Mouse (Mus musculus) adrenal gland, postnatal 14 days (tissue): ENCODE measurements around the gene Fgfr4. TPM values are rescaled to one million over a fixed set of nuclear protein-coding genes. Genes with fewer than 3 reads are reported as not detected.
"Not testable (repeated sequence)": the region's sequence is repeated elsewhere in the genome, so short reads cannot be mapped to it uniquely, and the experiment has no call there.

Experiments used
- DNase-seq: peaks from one replicate; pipeline ENCODE4 v3.0.0; 2021; ENCODE audit warnings: mixed read lengths
- total RNA-seq: library from RNA; stranded (reverse); gene quantifications from 2 replicates; pipeline ENCODE4 v1.2.3, GENCODE M21; 2021

Gene Fgfr4
- total RNA-seq, 1 experiment from 2014 or later: 39.2 TPM

DNA sequence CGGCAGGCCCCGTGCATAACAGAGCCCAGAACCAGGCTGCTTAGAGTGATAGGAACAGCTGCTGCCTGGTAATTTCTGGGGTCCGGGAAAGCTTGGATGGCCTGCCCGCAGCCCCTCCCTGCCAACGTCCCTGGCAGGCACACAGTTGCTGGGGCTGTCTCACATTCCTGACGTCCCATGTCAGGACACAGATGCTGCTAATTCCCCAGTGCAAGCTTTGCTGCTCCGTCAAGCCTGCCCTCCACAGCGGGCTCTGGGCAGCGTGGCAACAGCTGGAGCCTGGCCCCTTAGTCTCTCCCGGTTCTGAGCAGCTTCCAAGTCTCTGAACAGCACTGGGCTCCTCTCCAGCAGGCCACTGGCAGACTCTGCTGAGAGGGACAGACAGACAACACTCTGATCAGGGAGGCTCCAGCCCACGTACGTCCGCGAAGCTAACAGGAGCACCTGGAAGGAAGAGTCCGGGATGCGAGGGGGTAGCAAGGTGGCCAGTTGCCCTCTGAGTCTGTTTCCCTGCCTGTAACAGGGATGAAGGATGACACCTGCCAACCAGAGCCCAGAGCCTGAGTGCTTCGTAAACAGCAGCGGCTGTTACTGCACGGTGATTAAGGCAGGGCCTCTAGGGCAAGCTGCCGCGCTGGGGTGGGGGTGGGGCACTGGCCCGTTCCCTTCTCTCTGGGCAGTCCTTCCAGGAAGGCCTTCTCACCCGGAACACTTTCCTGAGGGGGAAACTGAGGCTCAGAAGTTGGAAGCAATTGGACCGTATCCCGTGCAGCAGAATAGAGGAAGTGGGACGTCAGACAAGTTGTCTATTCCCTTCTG, 19.3 kb downstream of the Fgfr4 start:
- DNase-seq: peak; percentile 81

DNA sequence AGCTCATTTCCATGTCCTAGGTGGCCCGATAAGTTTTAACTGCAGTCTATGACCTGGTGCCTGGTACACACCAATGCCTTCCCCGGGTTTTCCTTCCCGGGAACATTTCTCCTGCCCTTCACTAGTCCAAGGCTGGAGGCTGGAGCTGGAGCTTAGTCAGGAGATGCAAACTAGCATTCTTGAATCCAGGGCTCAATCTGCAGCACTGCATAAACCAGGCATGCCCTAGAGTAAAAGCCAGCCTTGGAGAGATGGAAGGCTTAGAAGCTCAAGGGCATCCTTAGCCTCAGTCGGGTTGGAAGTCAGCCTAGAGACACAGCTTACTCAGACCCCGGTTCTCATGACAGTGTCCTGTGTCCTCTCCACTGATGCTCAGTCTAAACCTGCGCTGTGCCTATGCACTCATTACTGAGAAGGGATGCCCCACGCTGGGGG, 19.9 kb downstream of the Fgfr4 start:
- DNase-seq: peak; percentile 62

DNA sequence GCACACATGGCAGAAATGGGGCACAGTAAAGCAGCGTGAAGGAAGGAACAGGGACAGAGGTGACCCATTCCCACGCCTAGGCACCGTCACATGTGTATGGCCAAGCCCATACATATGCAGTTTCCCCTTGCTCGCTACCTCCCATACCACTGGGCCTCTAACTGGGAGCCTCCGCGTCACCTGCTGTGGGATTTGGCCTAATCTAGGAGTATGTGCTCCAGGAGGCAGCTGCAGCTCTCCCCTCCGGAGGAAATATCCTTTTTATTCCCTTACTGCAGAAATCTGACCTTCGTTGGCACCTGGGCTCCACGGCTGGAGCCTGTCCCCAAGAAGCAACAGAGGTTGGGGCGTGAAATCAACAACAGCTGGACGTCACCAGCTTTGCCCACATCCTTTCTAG, 21.9 kb downstream of the Fgfr4 start:
- DNase-seq: no peak

DNA sequence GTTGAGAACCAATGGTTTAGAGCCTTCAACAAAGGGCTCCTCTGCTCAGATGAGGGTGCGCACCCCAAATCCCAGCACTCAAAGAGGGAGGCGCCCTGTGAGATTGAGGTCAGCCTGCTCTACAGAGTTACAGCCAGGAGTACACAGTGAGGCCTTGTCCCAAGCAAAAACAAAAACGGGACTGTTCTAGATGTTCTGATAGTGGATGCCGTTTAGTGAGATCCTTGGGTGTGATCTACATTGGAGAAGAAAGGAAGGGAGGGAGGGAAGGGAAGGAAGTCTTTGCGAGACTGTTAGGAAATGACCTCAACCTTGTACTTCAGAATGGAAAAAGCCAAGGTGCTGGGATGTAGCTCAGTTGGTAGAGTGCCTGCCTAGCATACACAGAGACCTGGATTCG, 23.8 kb downstream of the Fgfr4 start:
- no peak for DNase-seq

DNA sequence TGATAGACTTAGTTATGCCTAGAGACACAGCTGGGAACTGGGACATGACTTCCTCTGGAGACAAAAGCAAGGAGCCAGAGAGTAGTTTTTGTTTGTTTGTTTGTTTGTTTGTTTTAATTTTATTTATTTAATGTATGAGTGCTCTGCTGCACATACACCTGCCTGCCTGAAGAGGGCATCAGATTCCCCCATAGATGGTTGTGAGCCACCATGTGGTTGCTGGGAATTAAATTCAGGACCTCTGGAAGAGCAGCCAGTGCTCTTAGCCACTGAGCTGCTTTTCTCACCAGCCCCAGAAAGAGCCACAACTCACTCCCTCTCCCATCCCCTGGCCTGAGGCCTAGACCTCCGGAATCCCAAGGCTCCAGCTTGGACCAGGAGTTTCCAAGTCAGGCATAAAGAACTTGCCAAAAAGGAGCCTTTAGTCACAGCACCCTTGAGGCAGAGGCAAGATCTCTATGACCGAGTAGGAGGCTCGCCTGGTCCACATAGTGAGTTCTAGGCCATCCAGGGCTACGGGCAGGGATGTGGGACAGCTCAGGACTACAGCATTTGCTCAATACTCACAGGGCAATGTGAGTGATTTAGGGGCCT, 25.6 kb downstream of the Fgfr4 start:
- DNase-seq: peak; percentile 67

DNA sequence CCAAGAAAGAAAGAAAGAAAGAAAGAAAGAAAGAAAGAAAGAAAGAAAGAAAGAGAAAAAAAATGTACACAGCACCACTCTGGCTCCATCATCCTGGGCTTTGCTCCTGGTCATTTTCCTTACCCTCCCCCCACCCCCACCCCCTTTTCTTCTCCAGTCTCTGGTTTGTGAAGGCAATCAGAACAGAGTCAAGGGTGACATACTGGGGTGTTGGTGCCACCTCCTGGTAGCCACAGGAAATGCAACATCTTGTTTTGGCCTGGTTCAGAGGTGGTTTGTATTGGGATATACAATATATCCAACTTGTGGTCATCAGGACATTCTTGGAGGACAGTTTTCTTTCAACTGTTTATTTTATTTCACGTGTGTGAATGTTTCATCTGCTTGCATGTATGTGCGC, 26.1 kb downstream of the Fgfr4 start:
- peak; percentile 79 for DNase-seq

DNA sequence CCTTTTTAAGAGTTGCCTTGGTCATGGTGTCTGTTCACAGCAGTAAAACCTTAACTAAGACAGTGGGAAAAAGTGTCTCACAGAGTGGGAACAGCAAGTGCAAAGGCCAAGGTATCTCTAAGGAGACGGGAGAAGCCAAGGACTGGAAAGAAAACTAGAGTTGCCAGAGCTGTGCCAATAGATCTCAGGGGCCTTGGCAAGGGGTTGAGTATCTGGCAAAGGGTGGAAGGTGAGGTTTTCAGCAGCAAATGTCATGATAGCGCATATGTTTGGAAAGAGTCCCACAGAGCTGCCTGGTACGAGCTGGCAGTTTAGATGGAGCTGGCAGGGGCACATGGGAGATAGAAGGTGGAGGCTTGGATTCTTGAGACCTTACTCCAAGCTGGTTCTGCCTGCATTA, 27.2 kb downstream of the Fgfr4 start:
- peak; percentile 35 for DNase-seq

DNA sequence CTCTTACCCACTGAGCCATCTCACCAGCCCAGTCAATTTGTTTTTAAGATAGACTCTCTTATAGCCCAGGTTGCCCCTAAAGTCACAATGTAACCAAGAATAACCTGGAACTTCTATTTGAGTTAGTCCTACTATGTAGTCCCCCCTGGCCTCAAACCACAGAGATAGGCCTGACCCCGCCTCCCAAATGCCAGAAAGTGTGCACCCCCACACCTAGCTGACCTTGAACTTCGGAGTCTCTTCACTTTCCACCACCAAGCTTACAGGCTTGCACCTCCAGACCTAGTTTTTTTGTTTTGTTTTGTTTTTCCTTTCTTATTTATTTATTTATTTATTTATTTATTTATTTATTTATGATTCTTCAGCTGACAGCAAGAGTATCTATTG, 29.3 kb downstream of the Fgfr4 start:
- DNase-seq: no peak

DNA sequence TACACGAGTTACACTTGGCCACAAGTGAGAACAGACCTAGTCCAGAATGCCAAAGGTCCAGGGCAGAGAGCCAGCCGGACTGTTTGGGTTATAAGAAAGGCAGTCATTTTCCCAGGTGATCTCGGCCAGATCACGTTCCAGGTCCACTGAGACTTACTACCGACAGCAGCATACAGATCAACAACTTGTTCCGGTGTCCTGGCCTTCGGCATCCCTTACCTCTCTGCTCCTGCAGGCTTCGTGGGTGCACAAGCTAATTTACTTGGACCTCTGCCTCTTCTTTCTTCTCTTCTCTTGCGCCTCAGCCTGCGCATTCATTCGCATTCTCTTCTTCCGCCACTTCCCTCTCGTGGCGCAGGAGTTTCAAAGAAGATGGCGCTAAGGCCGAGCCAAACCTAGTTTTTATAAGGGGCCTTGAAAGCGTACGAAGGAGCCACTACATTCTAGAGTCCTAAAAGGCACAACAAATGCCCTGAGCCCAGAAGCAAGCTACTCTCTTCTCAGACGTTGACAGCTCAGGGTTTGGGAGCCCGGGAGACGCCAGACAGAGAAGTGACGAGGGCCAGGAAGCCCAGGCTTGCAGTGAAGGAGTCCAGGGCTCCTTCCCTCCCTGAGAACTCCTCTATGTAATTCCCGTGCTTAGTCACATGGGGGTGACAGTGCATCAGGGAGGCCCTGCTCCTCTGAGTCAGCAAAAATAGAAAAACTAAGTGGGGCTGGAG, 29.9 kb downstream of the Fgfr4 start:
- peak; percentile 88 for DNase-seq

DNA sequence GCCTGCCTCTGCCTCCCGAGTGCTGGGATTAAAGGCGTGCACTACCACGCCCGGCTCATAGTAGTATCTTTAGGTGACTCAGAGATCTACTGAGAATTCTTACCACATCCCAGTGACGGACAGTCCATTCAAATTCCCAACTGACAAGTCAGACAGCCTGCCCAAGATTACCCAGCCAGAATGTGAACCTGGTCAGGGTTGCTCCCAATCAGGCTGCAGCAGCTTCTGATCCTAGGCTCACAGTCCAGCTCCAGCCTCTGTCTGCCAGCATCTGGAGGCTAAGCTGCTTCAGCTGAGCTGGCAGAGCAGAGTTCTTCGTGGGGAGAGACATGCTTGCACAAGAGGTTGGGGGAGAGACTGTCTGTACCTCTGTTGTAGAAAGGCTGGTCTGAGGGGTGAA, 30.9 kb downstream of the Fgfr4 start:
- DNase-seq: peak; percentile 67

DNA sequence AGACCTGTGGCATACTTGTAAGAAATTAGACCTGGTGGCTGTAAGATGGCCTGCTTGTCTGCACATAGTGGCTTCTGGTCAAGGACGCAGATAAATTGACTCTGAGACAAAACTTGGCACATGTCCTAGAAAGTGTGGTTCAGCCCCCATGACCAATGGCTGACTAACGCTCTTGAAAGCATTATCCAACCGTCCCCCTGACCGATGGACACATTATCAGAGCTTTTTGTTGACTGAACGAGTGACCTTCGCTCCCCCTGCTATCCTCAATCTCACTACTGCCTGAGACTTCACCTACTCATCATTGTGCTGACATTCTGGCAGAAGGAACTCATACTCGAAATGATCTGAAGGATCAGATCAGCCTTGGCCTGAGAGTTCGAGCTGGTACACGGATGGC, 34.6 kb downstream of the Fgfr4 start:
- peak; percentile 63 for DNase-seq

DNA sequence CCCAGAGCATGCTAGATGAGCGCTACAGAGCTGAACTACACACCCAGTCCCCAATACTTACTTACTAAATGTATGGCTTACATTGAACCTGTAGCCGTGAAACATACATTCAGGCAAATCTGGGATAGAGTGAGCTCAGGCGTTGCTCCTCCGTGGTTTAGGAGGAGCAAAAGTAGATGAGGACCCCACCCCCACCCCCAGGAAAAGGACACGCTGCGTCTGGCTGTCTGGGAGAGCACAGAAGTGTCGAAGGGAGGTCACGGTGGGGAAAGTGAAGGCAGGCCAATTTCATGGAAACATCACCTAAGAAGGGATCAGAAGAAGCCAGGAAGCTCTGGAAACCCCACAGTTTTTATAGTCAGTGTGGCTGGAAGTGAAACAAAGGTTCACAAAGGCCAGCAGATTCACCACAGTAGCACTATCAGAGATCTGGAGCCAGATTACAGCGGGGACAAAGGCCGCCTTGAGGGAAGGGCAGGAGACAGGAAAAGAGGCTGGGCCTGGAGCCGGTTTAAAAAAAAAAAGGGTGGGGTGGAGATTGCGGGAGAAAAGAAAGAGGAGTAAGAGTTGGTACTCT, 37.2 kb downstream of the Fgfr4 start:
- DNase-seq: no peak

DNA sequence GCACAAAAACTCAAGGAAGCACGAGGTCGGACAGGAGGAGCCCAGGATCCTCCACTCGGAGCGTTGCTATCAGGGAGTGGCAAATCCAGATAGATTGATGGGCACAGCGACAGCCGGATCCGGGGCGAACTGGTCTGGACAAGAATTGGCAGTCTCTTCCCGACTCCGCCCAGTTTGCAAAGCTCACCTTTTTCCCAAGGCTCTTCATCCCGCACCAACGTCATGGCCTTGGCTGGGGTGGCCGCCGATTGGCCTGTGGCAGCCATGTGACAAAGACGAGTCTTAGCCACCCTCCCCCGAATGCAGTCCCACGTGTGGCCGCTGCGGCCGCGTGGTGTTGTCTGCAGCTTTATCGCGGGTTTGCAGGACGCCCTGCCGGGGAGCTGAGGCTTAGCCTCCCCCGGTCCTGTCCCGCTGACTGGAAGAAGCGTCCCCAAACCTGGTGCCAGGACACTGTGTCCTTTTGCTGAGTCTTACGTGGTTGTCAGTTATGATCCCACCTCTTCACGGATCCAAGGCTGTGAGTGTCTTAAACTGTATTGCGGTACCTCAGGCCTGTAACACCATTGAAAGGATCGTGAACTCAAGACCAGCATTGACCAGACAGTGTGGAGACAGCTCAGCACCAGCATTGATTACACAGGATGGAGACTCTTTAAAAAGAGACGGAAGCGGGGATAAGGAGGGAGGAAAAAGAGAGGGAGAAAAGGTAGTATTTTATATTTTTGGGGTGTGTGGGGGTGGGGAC, 37.9 kb downstream of the Fgfr4 start:
- DNase-seq: peak; percentile 99

DNA sequence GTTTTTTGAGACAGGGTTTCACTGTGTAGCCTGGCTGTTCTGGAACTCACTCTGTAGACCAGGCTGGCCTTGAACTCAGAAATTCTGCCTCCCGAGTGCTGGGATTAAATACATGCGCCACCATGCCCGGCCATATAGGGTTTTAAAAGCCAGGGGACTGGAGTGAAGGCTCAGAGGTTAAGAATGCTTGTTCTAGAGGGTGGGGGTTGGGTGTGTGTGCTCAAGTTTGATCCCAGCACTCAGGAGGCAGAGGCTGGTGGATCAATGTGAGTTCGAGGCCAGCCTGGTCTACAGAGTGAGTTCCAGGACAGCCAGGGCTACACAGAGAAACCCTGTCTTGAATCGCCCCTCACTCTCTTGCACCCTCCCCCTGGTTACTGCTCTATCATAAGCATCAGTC, 39.1 kb downstream of the Fgfr4 start:
- no peak for DNase-seq

DNA sequence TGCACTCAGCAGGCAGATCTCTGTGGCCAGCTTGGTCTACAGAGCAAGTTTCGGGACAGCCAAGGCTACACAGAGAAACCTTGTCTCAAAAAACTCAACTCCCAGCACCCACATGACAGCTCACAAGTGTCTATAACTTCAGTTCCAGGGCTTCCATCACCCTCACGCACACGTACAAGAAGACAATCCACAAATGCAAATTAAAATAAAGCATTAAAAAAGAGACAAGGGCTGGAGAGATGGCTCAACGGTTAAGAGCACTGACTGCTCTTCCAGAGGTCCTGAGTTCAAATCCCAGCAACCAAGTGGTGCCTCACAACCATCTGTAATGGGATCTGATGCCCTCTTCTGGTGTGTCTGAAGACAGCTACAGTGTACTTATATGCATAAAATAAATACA, 50.3 kb downstream of the Fgfr4 start:
- not testable (repeated sequence) for DNase-seq

DNA sequence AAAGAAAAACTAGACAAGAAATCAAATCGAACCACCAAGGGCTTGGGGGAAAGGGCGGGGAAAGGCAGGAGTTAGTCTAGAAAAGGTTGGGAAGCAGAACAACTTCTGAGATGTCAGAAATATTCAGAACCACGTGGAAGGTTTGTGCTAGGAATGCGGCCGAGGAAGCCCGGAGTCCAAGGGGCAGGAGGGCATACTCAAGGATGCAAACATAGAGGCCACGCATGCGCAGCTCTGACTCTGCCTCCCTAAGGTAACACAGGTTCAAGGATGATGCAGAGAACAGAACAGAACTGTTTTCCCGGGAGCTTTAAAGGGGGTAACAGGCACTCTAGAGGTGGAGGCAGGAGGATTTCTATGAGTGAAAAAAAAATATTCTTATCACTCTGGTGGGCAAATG, 51.3 kb downstream of the Fgfr4 start:
- no peak for DNase-seq

DNA sequence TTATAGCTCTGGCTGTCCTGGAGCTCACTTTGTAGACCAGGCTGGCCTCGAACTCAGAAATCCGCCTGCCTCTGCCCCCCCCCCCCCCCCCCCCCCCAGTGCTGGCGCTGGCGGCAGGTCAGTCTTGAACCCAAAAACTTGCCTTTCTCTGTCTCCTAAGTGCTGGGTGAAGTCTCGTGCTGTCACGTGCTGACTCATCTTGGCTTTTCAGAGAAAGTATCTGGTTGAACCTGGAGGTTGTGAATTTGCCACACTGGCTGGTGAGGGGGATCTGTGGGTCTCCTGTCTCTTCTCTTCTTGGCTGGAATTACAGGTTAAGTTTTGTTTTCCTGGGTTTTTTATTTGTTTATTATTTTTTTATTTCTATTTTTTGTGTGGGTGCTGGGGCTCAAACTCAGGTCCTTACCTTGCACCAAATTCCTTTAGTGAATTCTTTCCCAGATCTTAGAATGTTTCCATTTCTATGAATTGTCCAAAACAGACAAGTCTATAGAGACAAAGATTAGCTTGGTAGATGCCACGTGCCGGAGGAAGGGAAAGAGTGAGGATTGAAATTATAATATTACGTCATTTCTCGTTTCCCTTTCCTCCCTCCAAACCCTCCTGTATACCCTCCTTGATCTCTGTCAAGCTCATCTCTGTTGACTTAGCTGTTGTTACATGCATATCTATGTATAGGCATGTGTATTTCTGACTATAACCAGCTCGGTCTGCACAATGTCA, 52.4 kb downstream of the Fgfr4 start:
- no peak for DNase-seq

DNA sequence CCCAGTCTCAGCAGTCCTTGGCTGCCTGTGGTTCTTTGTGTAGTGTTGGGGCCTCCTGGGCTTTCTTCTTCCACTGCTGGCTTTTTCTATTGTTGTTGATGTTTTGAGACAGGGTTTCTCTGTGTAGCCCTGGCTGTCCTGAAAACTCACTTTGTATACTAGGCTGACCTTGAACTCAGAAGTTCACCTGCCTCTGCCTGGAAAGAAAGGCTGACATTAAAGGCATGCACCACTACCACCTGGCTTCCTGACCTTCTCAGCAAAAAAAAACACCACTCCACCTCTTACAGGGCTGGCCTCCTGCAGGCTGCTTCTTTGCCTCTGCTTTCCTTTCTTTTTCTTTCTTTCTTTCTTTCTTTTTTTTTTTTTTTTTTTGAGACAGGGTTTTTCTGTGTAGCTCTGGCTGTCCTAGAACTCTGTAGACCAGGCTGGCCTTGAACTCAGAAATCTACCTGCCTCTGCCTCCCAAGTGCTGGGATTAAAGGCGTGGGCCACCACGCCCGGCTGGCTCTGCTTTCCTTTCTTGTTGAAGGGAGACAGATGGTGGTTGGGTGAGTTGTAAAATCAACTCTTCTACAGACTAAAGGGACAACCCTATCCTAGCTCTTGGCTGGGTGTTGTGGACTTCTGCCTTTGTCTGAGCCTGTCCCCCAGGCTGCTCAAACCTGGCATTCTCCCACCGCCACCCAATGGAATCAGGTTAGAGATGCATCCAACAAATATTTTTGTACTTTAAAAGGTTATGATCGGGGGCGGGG, 53.2 kb downstream of the Fgfr4 start:
- DNase-seq: no peak

DNA sequence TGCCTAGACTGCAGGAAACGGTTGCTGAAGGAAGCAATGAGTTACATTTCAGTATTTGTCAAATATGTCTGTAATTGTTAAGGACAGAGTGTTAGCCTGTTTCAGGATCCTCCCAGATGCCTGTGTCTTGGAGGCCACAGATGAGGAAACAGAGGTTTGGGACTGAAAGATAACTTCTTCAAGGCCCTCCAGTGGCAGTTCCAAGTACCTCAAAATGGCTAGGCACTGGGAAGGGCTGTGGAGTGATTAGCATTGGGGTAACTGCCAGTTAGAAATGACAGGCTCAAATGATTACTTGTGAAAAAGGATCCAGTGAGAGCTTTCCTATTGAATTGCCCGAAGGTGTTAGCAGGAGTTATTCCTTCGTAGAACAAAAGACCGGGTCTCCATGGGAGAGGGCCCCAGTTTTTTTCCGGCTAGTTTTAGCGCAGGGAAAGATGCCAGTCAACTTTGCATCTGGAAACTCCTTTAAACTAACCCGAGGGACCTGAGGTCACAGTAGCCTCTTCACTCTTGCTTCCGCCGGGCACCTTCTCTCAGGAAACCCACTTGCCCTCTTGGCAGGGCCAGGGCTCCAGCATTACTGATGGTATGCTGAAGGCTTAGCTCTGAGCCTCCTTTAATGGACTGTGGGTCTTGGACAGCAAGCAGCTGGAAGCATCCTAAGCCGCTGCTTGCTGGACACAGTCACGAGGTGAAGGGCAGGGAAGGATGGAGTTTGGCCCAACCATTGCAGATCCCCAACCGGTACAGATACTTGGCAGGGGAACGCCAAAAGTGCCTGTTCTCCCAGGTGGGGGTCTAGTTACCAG, 56.6 kb downstream of the Fgfr4 start:
- DNase-seq: no peak

DNA sequence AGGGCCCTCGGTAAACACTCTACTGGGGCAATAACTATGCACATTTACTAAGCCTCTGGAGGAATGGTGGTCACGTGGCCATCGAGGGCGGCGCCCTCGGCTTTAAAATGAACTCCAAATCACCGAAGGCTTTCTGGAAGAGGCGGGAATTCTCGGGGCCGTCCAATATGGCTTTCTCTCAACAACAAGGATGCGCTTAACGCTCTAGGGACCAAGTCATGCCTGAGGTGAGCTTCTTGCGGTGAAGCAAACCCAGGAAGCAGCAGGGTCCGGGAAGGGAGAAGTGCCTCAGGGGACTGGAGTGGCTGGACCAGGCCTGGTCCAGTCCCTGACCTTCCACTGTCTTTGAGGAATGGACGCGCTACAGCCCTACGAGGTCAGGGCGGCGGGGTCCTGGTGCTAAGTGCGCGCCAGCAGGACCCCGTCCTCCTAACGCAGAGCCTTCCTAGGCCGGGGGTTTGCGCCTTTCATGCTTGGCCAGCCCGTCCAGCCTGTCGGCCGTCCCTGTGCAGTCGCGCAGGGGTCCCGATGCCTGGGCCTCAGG, 57.3 kb downstream of the Fgfr4 start, which contains the start of gene Nsd1:
Nsd1 (plus strand) TSS at position 134 of the 544 bp plus-strand sequence.
- DNase-seq: no peak
